Mouse (Mus musculus): Measurements from ENCODE around the gene Gm8138. TPM values are rescaled to one million over a fixed set of nuclear protein-coding genes. Genes with fewer than 3 reads are reported as not detected.
"Not testable (repeated sequence)": the region's sequence is repeated elsewhere in the genome, so short reads cannot be mapped to it uniquely, and the experiment has no call there.

Gene Gm8138
- total RNA-seq (2021), result not detected
- long read RNA-seq, experiment 1, result 0 reads
- long read RNA-seq, experiment 2, result 0 reads

- not testable (repeated sequence) for DNase-seq
Measured at GRCm38 (mm10) chr14:43416250-43416649, at the start of gene Gm8138. Gene Gm8138, minus strand, starts transcription at chr14:43416350.

DNA sequence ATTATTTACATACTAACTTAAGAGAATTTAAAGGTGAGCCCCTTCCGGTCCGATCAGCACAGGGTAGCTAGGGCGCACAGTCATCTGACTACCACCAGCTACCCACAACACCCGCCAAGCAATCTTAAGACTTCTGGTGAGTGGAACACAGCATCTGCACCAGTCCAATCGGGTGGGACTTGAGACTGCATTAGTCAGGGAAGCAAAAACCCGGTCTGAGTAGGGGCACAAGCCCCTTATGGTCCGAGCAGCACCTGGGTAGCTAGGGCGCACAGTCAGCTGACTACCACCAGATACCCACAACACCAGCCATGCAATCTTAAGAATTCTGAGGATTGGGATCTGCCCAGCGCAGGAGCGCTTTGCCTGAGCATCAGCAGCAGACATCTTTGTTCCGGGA, 54.4 kb downstream of the Gm8138 start:
- not testable (repeated sequence) for DNase-seq

Other genes with a start within 250 kb of the Gm8138 start
- gene Gm7233, start 236.5 kb downstream of the Gm8138 start, total RNA-seq (2021), result not detected
- gene Gm8122, start 181.0 kb downstream of the Gm8138 start, total RNA-seq (2021), result not detected
- gene Gm8126, start 157.7 kb downstream of the Gm8138 start, total RNA-seq (2021), result not detected
- gene Gm9732, start 141.3 kb downstream of the Gm8138 start, total RNA-seq (2021), result not detected
- gene Gm8127, start 122.5 kb downstream of the Gm8138 start, total RNA-seq (2021), result not detected
- gene 1700001F09Rik, start 68.5 kb downstream of the Gm8138 start, total RNA-seq (2021), result not detected
- gene Gm5799, start 127.2 kb upstream of the Gm8138 start, total RNA-seq (2021), result not detected
- gene Gm17654, start 162.8 kb upstream of the Gm8138 start, total RNA-seq (2021), result not detected
- gene Gm10375, start 191.7 kb upstream of the Gm8138 start, total RNA-seq (2021), result not detected